Mouse (Mus musculus) liver, embryonic 14.5 days (tissue): ENCODE results near the gene Lrrc8b.

Source experiments
- CTCF ChIP-seq: IDR thresholded peaks from 2 replicates; pipeline ENCODE4 v1.5.1; 2016; ENCODE audit warnings: antibody characterized with exemption, low read depth, control low read depth
- EP300 ChIP-seq: IDR thresholded peaks from 2 replicates; pipeline ENCODE4 v1.6.1; 2016; ENCODE audit warnings: antibody characterized with exemption, low read depth

GRCm38 (mm10) chr5:105479673-105480072 lies 64.1 kb downstream of the Lrrc8b start:
- TF ChIP-seq CTCF (no peak), EP300 (no peak)
